Mouse (Mus musculus) spleen, postnatal 14 days (tissue): ENCODE data around the gene Tgfbr2.
"Not testable (repeated sequence)": the region's sequence is repeated elsewhere in the genome, so short reads cannot be mapped to it uniquely, and the experiment has no call there.

Experiments
- DNase-seq, 2 experiments: peaks; one replicate each; pipeline ENCODE4 v3.0.0; 2021 to 2022; ENCODE audit warnings: low spot score in 2 of 2

The Tgfbr2 gene

DNA sequence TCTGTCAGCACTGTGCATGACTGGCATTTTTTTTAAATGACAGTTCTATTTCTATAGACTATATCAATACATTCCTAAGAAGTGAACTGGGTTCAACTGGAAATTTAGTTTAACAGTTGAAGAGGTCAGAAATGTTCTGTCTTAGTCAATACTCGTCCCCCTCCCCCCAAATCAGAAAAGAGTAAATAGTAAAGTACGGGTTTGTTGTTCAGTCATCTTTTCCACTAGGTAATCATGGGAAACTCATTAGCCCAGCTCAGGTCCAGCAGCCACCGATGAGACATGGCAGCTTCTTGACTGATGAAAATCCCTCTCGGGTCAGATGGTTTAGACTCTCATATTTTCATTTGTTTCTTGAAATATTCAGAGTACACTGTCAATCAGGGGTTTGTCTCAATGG is 99.0 kb downstream of the Tgfbr2 start:
- DNase-seq = no peak

DNA sequence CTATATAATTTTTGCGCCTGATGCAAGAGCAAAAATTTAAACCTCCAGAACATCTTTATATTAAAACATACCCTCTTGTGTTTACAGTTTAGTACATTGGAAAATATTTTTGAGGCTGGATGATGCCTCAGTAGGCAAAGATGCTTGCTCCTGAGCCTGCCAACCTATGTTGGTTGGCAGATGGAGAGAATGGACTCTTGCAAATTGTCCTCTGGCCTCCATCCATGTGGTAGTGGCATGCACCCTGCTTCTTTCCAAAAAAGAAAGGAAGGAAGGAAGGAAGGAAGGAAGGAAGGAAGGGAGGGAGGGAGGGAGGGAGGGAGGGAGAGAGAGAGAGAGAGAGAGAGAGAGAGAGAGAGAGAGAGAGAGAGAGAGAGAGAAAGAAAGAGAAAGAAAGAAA is 103.6 kb downstream of the Tgfbr2 start:
- not testable (repeated sequence) for DNase-seq

DNA sequence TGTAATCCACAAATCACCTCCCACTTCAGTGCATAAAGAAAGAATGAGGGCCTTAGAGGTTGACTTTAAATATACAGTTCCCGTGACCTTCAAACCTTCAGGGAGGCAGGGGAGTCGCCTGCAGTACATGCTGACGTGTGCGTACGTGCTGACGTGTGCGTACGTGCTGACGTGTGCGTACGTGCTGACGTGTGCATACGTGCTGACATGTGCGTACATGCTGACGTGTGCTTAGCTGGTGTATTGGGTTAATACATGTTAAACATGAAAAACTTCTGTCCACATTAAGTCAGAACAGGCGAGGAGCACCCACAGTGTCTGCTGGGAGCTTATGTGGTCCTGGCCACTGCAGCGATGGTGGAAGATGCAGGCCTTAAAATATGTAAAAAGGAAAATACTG is 110.4 kb downstream of the Tgfbr2 start:
- DNase-seq = no peak

DNA sequence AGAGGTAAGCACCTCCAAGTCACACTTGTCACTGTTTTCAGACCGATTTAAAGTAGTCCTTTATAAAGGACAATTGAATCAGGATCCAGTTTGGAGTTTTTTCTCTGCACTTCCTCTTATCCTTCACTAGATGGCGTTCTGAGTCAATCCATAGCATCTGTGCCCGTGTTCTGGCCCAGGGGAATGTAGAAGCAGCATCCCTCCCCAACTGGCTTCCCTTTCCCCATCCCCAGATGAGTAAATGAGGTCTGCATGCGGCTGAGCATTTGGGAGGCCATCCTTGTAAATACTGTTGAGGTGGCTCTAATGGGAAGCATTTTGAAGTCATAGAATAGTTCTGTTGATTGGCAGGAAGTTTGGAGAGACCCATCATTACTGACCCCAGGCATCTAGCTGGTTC is 114.5 kb downstream of the Tgfbr2 start:
- no peak for DNase-seq

DNA sequence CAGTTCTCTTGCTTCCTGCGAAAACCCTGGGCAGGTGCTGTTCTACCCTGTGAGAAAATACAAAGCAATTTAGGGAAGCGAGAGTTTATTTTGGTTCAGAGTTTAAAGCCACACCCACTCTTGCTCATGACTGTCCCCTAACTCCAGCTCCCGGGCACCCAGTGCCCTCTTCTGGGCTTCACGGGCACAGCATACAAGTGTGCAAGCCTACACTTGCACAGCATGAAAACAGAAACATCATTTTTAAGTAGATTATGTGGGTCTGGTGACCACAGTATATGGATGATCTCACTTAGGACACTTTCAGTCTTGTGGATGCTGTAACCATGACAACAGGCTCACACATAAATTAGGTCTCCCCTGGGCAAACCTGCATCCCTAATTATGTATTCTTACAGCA is 116.0 kb downstream of the Tgfbr2 start:
- DNase-seq = peak in 1 of 2 experiments; percentile 44

DNA sequence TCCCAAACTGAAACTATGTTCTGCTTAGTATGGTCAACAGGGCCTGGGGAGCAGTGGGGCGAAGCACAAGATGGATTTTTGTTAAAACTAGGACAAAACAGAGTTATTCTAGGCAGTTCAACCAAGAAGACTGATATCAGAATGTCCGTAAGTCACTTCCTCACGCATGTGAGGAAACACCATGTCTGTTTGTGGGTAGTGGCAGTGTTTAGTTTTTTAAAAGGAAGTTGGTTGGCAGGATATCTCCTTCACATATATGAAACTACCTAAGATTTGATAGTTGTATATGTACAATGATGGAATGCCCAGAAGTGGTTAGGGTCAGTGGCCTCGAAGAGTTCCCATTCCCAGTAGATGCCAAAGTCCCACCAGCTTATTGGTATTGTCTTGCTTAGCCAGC is 116.7 kb downstream of the Tgfbr2 start:
- no peak for DNase-seq

DNA sequence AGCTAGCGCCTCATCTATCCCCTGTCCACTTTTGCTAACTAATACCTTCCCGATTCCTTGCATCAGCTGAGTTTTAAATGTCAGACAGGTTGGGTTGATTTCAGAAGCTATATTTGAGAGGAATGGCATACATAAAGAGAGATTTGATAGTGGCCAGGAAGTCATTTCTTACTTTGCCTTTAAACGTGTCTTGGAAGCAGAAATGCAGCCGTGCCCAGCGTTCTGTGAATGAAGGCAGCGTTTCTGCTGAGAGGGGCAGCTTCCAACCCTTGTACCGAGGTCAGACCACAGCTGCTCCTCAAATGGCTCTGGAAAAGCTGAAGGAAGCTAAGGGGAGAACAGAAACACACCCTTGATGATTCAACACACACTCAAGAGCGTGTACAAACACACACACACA is 121.2 kb downstream of the Tgfbr2 start:
- DNase-seq = no peak

DNA sequence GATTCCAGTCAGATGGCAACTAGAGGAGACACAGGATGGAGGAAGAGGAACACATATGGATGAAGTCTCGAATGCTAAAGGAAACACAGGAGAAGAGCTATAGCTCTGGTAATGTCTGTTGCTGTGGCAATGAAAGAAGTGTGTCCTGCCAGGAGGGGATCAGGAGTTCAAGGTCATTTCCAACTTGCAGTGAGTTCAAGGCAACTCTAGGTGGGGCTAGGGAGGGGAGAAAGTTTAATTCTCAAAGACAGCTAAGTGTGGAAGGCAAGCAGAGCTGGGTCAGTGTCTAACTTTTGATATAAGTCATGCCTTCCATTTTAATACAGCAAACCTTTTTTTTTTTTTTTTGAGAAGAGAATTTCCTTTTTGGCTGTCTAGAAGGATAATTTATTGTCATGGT is 125.2 kb downstream of the Tgfbr2 start:
- no peak for DNase-seq

DNA sequence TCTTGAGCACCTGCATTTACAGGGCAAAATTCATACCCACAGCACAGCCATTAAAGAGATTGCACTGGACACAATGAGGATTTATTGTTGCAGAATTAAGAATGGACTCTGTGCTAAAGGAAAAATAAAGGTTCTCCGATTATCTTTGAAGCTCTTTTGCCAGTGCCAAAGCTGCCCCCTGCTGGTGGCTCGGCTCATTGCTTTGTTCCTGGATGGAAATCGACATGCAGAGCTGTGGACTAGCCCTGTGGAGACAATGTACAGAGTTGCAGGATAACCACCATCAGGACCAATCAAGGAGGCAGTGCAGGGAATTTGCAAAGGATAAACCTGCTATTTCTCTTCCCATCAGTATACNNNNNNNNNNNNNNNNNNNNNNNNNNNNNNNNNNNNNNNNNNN is 133.4 kb downstream of the Tgfbr2 start:
- peak; percentile 29 to 43 for DNase-seq

DNA sequence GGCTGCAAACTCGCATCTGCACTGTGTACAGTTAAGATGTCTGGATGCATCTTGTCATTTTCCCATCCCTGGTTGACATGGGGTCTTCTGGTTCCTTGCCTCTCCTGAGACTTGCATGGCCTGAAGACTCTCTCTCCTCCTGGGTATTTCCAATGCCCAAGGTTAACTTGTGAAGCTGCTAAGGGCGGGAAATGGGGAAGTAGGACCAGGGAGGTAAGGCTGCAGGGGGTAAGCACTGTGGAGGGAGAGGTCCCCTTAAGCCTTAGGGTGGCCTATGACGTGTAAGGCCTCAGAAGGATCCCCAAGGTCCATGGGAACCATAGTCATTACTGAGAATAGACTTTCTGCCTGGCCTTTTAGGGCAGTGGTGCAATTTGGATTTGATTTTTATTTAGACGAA is 133.8 kb downstream of the Tgfbr2 start:
- DNase-seq = no peak

DNA sequence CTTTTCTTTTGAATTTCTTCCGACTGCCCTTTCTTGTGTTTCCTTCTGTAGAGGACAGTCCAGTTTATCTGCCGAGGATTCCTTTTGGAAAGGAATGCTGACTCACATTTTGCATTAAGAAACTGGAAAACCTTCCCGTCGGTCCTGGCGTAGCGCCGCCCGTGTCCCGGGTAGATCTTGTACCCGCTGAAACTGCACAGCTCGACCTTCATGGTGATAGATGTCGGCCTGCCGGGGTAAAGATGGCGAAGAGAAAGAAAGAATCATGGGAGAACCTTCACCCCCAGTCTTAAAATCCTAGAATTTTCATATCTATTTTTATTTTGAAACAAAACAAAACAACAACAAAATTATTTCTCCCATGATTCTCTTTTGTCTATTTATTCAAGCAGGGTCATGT is 134.3 kb downstream of the Tgfbr2 start:
- not testable (repeated sequence) for DNase-seq

DNA sequence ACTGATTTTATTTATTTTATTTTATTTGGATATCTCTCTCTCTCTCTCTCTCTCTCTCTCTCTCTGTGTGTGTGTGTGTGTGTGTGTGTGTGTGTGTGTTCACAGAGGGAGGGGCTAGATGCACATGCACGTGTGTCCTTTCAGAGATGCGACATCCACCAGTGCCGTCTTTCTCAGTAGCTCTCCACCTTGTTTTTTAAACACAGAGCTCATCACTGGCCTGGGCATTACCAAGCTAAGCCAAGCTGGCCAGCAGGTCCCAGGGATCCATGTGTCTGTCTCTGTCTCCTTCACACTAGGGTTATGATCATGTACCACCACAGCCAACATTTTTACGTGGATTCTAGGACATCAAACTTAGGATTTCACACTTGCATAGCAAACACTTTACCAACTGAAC is 135.2 kb downstream of the Tgfbr2 start:
- DNase-seq = no peak

DNA sequence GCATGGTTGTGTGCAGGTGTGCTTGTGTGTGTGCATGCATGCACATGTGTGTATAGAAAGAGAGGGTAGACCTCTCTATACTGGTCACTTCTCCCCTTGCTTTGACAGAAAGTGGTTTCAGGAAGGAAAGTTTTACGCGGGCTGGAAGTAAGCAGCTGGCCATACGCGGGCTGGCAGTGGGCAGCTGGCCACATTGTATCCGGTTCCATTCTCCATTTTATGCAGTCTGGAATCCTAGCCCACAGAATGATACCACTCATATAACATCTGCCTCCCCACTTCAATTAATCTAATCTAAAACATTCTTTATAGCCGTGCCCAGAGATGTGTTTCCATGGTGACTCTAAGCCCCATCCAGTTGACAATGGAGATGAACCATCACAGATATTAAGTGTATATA is 136.9 kb downstream of the Tgfbr2 start:
- no peak for DNase-seq
